Mouse (Mus musculus): ENCODE results near the gene Ngdn.

Gene Ngdn

GRCm38 (mm10) chr14:55000814-55001213 lies 14.4 kb upstream of the Ngdn start:
- no peak for DNase-seq

- no peak for DNase-seq
These were observed 13.8 kb upstream of the Ngdn start for GRCm38 (mm10) chr14:55001446-55001845.

DNA sequence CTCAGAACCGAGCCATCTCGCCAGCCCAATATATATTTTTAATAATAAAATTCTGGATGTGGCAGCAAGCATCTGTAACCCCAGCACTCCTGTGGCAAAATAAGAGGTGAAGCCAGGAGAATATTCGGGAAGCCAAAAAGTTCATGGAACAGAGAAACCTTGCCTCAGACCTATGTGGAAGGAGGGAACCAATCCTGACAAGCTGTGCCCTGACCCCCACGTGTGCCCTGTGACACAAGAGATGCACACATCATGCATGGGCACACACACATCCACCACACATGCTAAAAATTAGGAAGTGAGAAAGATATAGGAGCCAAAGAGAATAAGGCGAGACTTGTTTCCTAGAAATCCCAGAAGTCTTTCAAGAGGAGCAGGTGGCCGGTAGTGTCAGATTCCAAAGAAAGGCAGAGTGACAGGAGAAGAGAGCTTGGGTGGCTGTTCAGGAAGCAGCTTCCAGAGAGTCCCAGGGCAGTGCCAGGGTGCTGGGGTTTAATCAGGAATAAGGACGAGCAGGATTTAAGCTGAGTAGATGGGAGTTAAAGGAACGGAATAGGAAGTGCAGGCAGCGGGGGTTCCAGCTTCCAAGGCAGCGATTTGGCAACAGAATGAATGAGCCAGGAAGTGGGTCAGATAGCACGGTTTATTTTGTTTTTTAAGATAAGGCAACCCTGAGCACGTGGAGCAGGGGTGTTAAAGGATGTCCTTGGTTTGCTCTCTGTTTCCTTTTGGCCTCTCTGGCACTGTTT lies 13.1 kb upstream of the Ngdn start:
- DNase-seq = no peak

DNA sequence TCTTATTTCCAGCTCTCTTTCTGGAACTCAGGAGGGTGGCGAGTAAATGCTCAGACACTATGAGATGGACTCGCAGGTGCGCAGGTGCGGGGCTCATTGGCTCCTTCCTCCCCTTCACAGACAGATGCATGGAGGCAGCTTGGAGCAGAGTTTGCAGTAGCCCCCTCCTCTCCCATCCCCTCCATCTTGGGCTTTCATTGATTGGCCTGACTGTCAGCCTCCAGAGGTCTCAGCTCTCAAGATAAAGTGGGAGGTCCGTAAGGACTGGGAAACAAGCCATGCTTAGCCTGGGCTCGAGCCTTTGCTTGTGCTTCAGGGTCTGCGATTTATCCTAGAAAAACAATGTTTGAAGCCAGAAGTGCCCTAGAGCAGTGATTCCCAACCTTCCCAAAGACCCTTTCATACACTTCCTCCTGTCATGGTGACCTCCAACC lies 12.6 kb upstream of the Ngdn start:
- DNase-seq = no peak

DNA sequence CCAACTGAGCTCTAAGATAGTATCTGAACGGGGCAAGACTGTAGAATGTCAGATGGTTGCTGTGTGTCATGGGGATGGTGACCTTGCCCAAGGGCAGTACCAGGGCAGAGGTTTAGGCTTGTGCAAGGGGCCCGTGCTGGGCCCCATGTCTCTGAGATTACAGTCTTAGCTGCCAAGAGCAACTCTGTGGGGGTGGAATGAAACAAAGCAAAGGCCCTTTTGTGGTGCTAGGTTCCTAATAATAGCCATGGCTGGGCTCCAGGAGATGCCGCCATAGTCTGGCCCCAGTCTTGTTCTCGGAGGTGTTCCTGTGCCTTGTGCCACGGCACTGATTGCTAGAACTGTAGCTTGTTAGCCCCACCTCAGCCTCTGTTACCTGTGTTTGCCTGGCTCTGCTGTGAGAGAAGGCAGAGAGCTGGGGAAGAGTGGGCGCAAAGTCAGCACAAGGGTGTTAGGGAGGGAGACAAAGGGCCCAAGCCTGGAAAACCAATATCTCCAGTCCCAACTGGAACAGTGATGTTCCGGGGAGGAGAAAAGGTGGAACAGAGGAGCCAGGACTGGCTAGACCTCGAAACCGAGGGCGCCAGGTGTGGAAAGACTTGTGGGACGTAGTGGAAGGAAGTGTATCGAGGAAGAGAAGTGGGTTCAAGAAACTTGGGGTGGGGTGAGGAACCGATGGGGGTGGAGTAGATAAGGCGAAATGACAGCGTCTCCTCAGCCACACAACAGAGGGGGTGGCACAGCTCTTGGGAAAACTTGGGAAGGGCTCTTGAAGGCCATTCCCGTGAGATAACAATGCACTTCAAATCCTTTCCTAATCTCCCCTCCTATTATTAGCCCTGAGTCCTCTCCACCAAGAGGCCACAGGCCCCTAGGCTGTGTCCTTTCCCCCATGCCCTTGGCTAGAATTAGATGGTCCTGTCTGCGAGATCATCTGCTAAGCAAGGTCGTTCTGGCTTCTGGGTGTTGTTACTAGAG lies 11.1 kb upstream of the Ngdn start:
- no peak for DNase-seq

DNA sequence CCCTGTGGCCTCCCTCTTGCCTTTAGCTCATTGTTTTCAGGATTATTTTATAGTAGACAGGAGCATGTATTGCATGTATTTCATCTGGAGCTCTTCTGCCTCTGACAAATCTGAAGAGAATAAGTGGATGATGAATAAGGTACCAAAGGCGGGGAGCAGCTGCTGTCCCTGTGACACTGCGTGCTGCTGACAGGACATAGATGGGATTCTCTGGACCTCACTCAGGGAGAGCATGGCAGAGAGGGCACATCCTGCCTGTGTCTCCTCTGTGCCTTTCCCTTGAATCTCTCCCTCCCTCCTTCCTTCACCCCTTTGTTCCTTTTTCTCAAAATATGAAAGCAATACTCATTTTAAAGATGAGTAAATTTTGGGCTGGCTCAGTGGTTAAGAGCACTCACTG lies 9.7 kb upstream of the Ngdn start:
- no peak for DNase-seq

DNA sequence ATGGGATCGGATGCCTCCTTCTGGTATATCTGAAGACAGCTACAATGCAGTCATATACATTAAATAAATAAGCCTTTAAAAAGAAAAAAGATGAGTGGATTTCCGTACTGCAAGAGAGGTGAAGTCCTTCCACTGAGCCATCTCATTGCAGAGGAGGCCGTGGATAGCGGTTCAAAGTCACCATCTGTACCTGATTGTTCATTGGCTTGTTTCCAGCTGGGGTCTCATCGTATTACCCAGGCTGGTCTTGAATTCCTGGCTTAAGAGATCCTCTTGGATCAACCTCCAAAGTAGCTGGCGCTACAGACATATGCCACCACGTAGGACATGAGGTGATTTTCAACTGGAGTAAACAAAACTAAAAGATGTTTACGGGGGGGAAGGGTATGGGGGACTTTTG lies 9.3 kb upstream of the Ngdn start:
- DNase-seq = no peak

DNA sequence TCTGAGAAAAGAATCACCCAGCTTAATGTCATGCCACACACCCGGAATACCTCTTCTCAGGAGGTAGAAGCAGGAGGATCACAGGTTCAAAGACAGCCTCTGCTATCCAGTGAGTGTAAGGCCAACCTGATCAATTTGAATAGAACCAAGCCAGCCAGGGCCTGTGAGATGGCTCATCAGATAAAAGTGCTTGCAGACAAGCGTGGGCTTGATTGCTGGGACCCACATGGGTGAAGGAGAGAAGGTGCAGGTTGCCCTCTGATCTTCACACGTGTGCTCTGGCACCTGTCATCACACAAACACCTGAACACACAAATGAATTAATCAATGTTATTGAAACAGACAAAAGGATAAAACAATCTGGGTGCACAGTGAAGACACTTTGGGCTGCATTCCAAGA lies 8.7 kb upstream of the Ngdn start:
- no peak for DNase-seq

DNA sequence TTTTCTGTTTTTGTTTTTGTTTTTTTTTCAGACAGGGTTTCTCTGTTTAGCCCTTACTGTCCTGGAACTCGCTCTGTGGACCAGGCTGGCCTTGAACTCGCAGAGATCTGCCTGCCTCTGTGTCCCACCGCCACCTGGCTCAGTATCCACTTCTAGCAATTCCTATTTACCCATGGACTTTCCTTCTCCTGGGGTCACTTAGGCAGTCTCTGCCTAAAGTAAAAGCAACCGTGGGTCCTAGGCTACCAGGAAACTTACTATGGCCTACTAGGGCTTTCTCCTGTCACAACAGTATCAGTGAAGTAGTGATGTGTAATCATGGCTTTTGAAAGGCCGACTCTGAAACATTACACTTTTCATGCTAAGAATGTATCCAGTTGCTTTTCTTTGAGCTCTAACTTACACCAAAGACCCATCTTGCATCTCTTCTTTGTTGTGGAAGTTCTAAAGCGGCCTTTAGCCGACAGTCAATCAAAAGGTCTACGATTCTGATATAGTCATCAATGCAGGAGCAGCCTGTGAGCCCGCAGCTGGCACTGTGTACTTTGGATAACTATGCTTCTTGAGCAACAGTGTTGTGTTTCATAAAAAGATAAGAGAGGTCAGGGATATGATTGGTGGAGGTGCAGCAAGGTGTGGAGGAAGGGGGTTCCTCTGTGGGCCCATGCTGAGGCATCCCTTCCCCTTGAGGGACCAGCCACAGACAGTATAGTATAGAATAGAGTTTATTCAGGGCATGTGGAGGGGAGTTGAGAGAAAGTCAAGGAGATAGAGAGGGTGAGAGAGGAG lies 7.9 kb upstream of the Ngdn start:
- DNase-seq = no peak

- no peak for DNase-seq
These were observed 6.8 kb upstream of the Ngdn start for GRCm38 (mm10) chr14:55008417-55008816.

DNA sequence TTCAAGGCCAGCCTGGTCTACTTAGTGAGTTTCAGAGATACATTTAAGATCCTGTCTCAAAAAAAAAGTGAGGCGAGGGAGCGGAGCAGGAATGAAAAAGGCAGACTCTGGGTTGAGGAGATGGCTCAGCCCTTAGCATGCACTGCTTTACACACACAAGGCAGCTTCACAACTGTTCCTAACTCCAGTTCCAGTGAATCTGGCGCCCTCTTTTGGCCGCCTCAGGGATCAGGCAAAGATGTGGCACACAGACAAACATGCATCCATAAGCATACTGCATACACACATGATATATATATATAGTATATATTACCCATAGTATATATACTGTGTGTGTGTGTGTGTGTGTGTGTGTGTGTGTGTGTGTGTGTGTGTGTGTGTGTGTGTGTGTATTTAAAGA lies 4.1 kb upstream of the Ngdn start:
- no peak for DNase-seq

DNA sequence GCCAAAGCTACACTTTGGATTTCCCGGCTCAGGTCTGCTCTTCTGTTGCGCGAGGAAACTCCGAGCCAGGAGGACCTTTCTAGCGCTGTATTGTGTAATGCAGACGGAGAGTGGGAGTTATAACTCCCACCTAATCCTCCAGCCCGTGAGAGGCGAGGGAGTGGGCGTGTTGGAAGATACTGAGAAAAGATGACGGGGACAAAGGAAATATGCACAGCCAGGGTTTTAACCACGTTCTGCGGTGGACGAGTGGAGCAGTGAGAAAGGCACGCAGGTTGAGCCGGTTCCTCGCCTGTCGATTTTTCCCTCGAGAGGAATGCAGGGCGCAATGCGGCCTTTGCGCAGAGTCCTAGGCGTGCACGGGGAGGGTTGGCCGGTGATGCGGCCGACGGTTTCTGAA lies 663 bp upstream of the Ngdn start:
- no peak for DNase-seq

- no peak for DNase-seq
These were observed 485 bp downstream of the Ngdn start for GRCm38 (mm10) chr14:55015767-55016111.

DNA sequence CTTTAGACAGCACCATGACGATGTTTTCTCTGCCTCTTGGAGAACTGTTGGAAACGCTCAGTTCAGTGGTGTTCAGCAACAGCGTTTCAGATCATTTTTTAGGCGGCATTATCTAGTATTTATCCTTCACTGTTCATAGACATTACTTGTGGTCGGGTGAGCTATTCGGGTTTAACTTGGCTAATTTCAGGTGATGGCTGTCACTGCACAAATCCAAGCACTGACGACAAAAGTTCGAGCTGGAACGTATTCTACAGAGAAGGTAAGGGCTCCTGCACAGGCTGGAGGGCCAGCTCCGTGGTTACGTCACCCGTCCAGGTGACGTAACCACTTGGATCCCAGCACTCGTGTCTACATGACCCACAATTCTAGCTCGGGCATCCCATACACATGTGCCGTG lies 1.6 kb downstream of the Ngdn start:
- no peak for DNase-seq

DNA sequence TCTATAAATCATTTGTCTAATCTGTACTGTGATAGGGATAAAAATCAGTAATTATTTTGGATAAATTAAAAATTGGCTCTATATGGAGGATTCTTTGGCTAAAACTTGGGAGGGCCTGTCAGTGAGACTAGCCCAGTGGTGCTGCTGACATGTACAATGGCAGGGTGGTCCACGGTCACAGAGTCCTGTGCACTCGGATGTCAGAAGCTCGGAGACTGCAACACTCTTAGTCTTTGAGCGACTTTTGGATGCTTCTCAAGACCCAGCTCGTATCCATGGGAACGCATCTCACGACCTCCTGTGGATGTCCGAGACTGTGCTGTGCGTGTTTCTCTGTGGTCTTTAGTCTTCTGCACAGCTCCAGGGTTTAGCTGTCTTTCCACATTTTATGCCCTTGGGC lies 5.1 kb downstream of the Ngdn start:
- no peak for DNase-seq

DNA sequence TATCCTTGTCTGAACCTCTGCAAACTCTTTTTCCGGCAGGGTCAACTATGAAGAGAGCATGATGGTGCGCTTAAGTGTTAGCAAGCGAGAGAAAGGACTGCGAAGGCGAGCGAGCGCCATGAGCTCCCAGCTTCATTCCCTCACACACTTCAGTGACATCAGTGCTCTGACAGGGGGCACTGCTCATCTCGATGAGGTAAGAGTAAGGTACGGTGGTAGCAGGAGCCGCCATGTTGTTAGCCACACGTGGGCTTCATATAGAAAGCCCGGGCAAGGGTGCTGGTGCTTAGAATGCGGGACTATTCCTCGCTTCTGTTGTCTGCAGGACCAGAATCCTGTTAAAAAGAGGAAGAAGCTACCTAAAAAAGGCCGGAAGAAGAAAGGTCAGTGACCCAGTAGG lies 7.8 kb downstream of the Ngdn start:
- no peak for DNase-seq

DNA sequence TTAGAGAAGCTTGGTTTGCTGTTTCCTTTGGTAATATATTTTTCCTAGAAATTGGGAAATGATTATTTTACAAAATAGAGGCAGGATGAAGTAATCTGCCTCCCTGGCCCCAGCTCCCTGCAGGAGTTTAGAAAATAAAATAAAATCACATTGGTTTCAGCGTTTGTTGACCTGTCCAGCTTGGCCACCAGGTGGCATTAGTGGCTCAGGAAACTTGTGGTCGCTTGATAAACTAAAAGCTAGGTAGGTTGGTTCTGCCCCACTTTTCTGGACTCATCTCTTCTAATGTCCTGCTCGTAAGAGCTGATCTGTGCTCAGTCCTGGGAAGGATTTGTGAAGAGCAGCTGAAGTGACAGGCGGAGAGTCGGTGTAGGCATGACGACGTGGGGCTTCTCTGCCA lies 9.0 kb downstream of the Ngdn start:
- DNase-seq = peak; percentile 76

- DNase-seq = no peak
These were observed 10.3 kb downstream of the Ngdn start for GRCm38 (mm10) chr14:55025527-55025926.

GRCm38 (mm10) chr14:55027251-55027650 lies 12.0 kb downstream of the Ngdn start:
- DNase-seq = no peak

- DNase-seq = peak; percentile 57
These were observed 12.4 kb downstream of the Ngdn start for GRCm38 (mm10) chr14:55027653-55028052.

DNA sequence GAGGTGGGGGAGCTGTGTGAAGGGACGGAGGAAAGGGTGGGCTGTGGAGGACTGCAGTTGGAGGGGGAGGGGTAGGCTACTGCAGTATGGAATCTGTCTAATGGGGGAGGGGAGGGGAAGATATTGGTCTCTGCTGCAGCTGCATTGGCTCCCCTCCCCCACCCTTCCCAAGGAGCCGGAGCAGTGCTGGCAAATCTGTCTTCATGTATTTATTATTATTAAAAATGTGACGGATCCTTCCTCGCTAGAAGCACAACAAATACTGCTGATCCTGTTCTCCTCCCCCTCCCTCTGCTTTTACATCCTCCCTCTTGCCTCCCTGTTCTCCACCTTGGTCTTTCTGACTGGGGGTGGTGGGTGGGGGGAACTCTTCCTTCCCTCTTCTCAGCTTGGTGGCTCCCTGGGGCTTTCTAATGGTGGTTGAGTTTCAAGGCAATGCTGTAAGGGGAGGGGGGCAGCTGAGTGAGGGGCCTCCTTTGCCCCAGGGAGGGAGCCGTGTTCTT lies 13.1 kb downstream of the Ngdn start:
- no peak for DNase-seq

GRCm38 (mm10) chr14:55029034-55029698 lies 13.9 kb downstream of the Ngdn start:
- peak; percentile 63 for DNase-seq
